Mouse (Mus musculus) heart, adult 2 months (tissue): ENCODE measurements around the gene Cpsf3. TPM values are rescaled to one million over a fixed set of nuclear protein-coding genes. Genes with fewer than 3 reads are reported as not detected.

ENCODE experiments used
- DNase-seq, 2 experiments: peaks; one replicate each; pipeline ENCODE4 v3.0.0; 2021
- H3K27ac ChIP-seq: fragments of 200-600 bp; 2 replicates; pipeline ENCODE4 v1.8.1; 2022
- H3K27me3 ChIP-seq: fragments of 200-500 bp; 2 replicates; pipeline ENCODE4 v1.6.1; 2012; ENCODE audit warnings: mild to moderate bottlenecking, low read length, inconsistent platforms, mixed read lengths; ENCODE audit not compliant: control insufficient read depth, insufficient read depth
- H3K36me3 ChIP-seq: fragments of 200-500 bp; 2 replicates; pipeline ENCODE4 v1.6.1; 2012; ENCODE audit warnings: low read length, inconsistent platforms; ENCODE audit not compliant: control insufficient read depth, insufficient read depth
- H3K4me1 ChIP-seq: fragments of 200-500 bp; 2 replicates; pipeline ENCODE4 v1.6.1; 2011; ENCODE audit warnings: low read length; ENCODE audit not compliant: control insufficient read depth, insufficient read depth
- H3K4me3 ChIP-seq: fragments of 200-600 bp; 2 replicates; pipeline ENCODE4 v1.8.1; 2022
- H3K79me2 ChIP-seq: fragments of 200-500 bp; replicated peaks from 2 replicates; pipeline ENCODE4 v1.6.1; 2012; ENCODE audit warnings: mild to moderate bottlenecking, inconsistent platforms, low read length, moderate library complexity, mixed read lengths; ENCODE audit not compliant: control insufficient read depth, insufficient read depth
- H3K9ac ChIP-seq: fragments of 200-500 bp; 2 replicates; pipeline ENCODE4 v1.6.1; 2012; ENCODE audit warnings: low read depth, mild to moderate bottlenecking, control low read depth, inconsistent platforms, low read length, mixed read lengths
- CTCF ChIP-seq: fragments of 200-600 bp; IDR thresholded peaks from 2 replicates; pipeline ENCODE4 v1.8.1; 2022; ENCODE audit warnings: antibody characterized with exemption, mild to moderate bottlenecking, moderate library complexity
- EP300 ChIP-seq: fragments of 200-500 bp; IDR thresholded peaks from 2 replicates; pipeline ENCODE4 v1.6.1; 2011; ENCODE audit warnings: low read depth, low read length, control low read depth; ENCODE audit not compliant: insufficient read depth
- POLR2A ChIP-seq: fragments of 200-500 bp; IDR thresholded peaks from 2 replicates; pipeline ENCODE4 v1.6.1; 2011; ENCODE audit warnings: mild to moderate bottlenecking, low read depth, low read length, control low read depth; ENCODE audit not compliant: insufficient read depth
- WGBS: fragments of 180-500 bp; shearing (Covaris S2); methylation state at CpG from one replicate; pipeline ENCODE4 v1.1.7; 2018; 5-methylcytosine and 5-hydroxymethylcytosine counted together
- intact Hi-C: fragments of 180-260 bp; cut with DNase I; formaldehyde crosslinking; loops from one replicate; pipeline ENCODE4 v1.15.1; 2025
- polyA plus RNA-seq: library from polyadenylated mRNA; depleted of rRNA; stranded (reverse); fragments of >200 nt; gene quantifications from 2 replicates; pipeline ENCODE4 v1.2.3, GENCODE M21; 2012
- total RNA-seq, 2 experiments: library from RNA; stranded (reverse); gene quantifications; 2 replicates each; pipeline ENCODE4 v1.2.3; 2021

Cpsf3 gene
- total and polyA plus RNA-seq, 3 experiments = 19.3 to 39.0 (median 32.5) TPM

GRCm38 (mm10) chr12:21302361-21302783, 17.2 kb downstream of the Cpsf3 start:
- Histone ChIP-seq H3K4me3 (no peak overlapping the region), H3K79me2 (no peaks in the 10 kb centered on the region), H3K27me3 (no peaks in the 10 kb centered on the region), H3K9ac (no peak overlapping the region), H3K27ac (no peak overlapping the region), H3K36me3 (no peaks in the 10 kb centered on the region), H3K4me1 (no peaks in the 10 kb centered on the region)
- no peak for DNase-seq
- TF ChIP-seq POLR2A (no peak), CTCF (no peak), EP300 (no peak)
- WGBS = 73% methylated on average over 5 of the region's 5 CpGs
- intact Hi-C loops = no loop called here

- Histone ChIP-seq H3K79me2 (no peaks in the 10 kb centered on the region), H3K27me3 (no peaks in the 10 kb centered on the region), H3K4me1 (no peaks in the 10 kb centered on the region), H3K27ac (no peak overlapping the region), H3K9ac (no peak overlapping the region), H3K36me3 (no peaks in the 10 kb centered on the region), H3K4me3 (no peak overlapping the region)
- intact Hi-C loops = no loop called here
- no peak for DNase-seq
- TF ChIP-seq POLR2A = no peak
- TF ChIP-seq CTCF = no peak
- TF ChIP-seq EP300 = no peak
- 93% methylated on average over 4 of the region's 4 CpGs for WGBS
These were observed 20.6 kb downstream of the Cpsf3 start for GRCm38 (mm10) chr12:21305741-21306140.

GRCm38 (mm10) chr12:21306721-21307120, 21.5 kb downstream of the Cpsf3 start:
- TF ChIP-seq CTCF = no peak
- TF ChIP-seq POLR2A = no peak
- H3K27ac ChIP-seq = no peak overlapping the region
- H3K4me3 ChIP-seq = no peak overlapping the region
- no peak overlapping the region for H3K9ac ChIP-seq
- no peaks in the 10 kb centered on the region for H3K27me3 ChIP-seq
- H3K79me2 ChIP-seq = no peaks in the 10 kb centered on the region
- no peak for DNase-seq
- H3K4me1 ChIP-seq = no peaks in the 10 kb centered on the region
- no peaks in the 10 kb centered on the region for H3K36me3 ChIP-seq
- intact Hi-C loops = no loop called here
- WGBS = 81% methylated on average over 4 of the region's 4 CpGs

GRCm38 (mm10) chr12:21312201-21312600, 27.0 kb downstream of the Cpsf3 start:
- Histone ChIP-seq H3K79me2 (no peaks in the 10 kb centered on the region), H3K36me3 (no peaks in the 10 kb centered on the region), H3K27me3 (no peaks in the 10 kb centered on the region), H3K4me3 (no peak overlapping the region), H3K4me1 (peaks cover 1% of the 10 kb centered on the region; the same call in 1 of the 2 replicates), H3K9ac (no peak overlapping the region), H3K27ac (no peak overlapping the region)
- TF ChIP-seq EP300 (no peak), CTCF (no peak), POLR2A (no peak)
- no peak for DNase-seq
- WGBS = 89% methylated on average over 5 of the region's 5 CpGs
- intact Hi-C loops = no loop called here

- Histone ChIP-seq H3K27ac (peak within 1 kb of the TSS; percentile 82), H3K4me1 (peaks cover 2% of the 10 kb centered on the region; the same call in 1 of the 2 replicates), H3K4me3 (peak within 1 kb of the TSS; percentile 75), H3K79me2 (no peaks in the 10 kb centered on the region), H3K9ac (peak within 1 kb of the TSS; percentile 73), H3K36me3 (no peaks in the 10 kb centered on the region), H3K27me3 (no peaks in the 10 kb centered on the region)
- intact Hi-C loops = loop anchor here (2.0 to 5.0 kb wide), 3 partner anchors 29 to 239 kb away; partner anchors contain the start of gene Itgb1bp1
- WGBS = 2% methylated on average over 59 of the region's 59 CpGs
- no peak for TF ChIP-seq CTCF
- TF ChIP-seq EP300 = no peak
- TF ChIP-seq POLR2A = peak; percentile 85
- DNase-seq = peak; percentile 90 to 92
These were observed 31.0 kb downstream of the Cpsf3 start, which contains the start of gene Iah1 for GRCm38 (mm10) chr12:21315923-21316868. Iah1 (plus strand) TSS chr12:21316389.

GRCm38 (mm10) chr12:21316869-21317265, 31.7 kb downstream of the Cpsf3 start:
- TF ChIP-seq EP300 = no peak
- no peak for TF ChIP-seq POLR2A
- TF ChIP-seq CTCF = no peak
- Histone ChIP-seq H3K79me2 (no peaks in the 10 kb centered on the region), H3K9ac (no peak overlapping the region; the same call in 1 of the 2 replicates), H3K27ac (peak overlapping the region; percentile 82), H3K4me3 (peak overlapping the region; percentile 75), H3K4me1 (peaks cover 2% of the 10 kb centered on the region; the same call in 1 of the 2 replicates), H3K27me3 (no peaks in the 10 kb centered on the region), H3K36me3 (no peaks in the 10 kb centered on the region)
- peak; percentile 57 to 66 for DNase-seq
- intact Hi-C loops = loop anchor here (2.0 to 5.0 kb wide), 3 partner anchors 30 to 240 kb away; partner anchors contain the start of gene Itgb1bp1
- WGBS = 13% methylated on average over 7 of the region's 7 CpGs
